Comparison of ENCODE assay signal across 8 mouse cellular contexts in the genomic region with DNA sequence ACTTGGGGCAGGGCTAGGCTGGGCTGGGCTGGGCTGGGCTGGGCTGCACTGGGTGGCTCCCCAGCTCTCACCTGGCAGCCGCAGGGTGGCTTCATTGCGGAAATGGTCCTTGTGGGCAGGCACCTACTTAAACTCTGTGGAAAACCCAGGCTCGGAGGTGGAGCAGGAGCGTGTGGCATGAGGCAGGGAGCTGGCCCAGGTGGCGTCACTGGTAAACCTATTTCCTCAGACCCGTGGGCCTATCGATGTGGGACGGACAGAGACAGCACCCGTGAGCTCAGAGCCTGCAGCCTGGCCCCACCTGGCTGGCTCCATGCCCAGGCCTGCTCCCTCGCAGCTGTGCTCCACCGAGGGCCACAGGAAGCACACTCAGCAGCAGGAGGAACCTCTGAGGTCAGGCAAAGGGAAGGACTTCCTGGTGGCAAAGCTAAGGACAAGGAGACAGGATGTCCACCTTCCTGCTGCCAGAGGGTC. TPM values are rescaled to one million over a fixed set of nuclear protein-coding genes. Genes with fewer than 3 reads are reported as not detected.
DNase-seq lines count a peak whose midpoint lies in the region; ATAC-seq lines count a peak whose summit lies in the region.

No protein-coding gene starts in this region.

- no peak overlapping the region for H3K4me3 ChIP-seq in heart, embryonic 14.5 days (ENCODE audit: control insufficient read depth in 1 of 2, insufficient read depth in 1 of 2, low read depth in 1 of 2, low read length in 2 of 2)
- H3K4me3 ChIP-seq in megakaryocyte, embryonic 14.5 days (replicated peaks) = peak overlapping the region; percentile 85

- H3K9me3 ChIP-seq in heart, embryonic 14.5 days (ENCODE audit: control insufficient read depth, low read length) = no peaks in the 10 kb centered on the region
- no peaks in the 10 kb centered on the region for H3K9me3 ChIP-seq in megakaryocyte, embryonic 14.5 days

- 0 out of 4 replicates have a peak overlapping the region, but pooled peaks of 1 of the 2 experiments have one; percentile 19 for H3K27ac ChIP-seq in heart, embryonic 14.5 days (replicated peaks in 1 of 2; ENCODE audit: control insufficient read depth in 1 of 2, insufficient read depth in 1 of 2, low read depth in 2 of 2, low read length in 2 of 2)

- no peaks in the 10 kb centered on the region for H3K36me3 ChIP-seq in heart, embryonic 14.5 days (ENCODE audit: control insufficient read depth, insufficient read depth, low read length)
- peaks cover 44% of the 10 kb centered on the region for H3K36me3 ChIP-seq in megakaryocyte, embryonic 14.5 days (replicated peaks; ENCODE audit: low read length)

- peak; percentile 50 to 63 for DNase-seq in urinary bladder, adult 18-20 months (ENCODE audit: low spot score in 2 of 2)
- no peak for DNase-seq in urinary bladder, postnatal 4 days (ENCODE audit: low spot score in 2 of 2)
- DNase-seq in large intestine, adult 2 months (ENCODE audit: low read depth, low spot score) = peak; percentile 91
- no peak for DNase-seq in natural killer cell, adult 2 months (ENCODE audit: low spot score in 2 of 2)
- DNase-seq in left cerebral cortex, adult 9 months (ENCODE audit: low spot score in 2 of 2) = no peak
- DNase-seq in left cerebral cortex, adult 11 months (ENCODE audit: low spot score) = no peak

- peaks cover 21% of the 10 kb centered on the region in 2 experiments for H3K4me1 ChIP-seq in heart, embryonic 14.5 days (ENCODE audit: control insufficient read depth in 2 of 2, insufficient read depth in 2 of 2, low read length in 2 of 2)
- H3K4me1 ChIP-seq in megakaryocyte, embryonic 14.5 days = peaks cover 97% of the 10 kb centered on the region

- 58% methylated on average over 11 of the region's 11 CpGs for WGBS in heart, embryonic 14.5 days
- 27% methylated on average over 11 of the region's 11 CpGs for WGBS in large intestine, adult 2 months

- peak overlapping the region; percentile 29; the same call in 1 of the 2 replicates for H3K4me2 ChIP-seq in heart, embryonic 14.5 days (ENCODE audit: low read length)

- no peaks in the 10 kb centered on the region for H3K27me3 ChIP-seq in heart, embryonic 14.5 days (ENCODE audit: control insufficient read depth, insufficient read depth, low read length)
- H3K27me3 ChIP-seq in megakaryocyte, embryonic 14.5 days (replicated peaks) = no peaks in the 10 kb centered on the region

- H3K9ac ChIP-seq in heart, embryonic 14.5 days (ENCODE audit: low read length) = no peak overlapping the region

- ATAC-seq in heart, embryonic 14.5 days (ENCODE audit: insufficient number of reproducible peaks, insufficient read depth, low FRiP score, low read depth) = no peak

RNA-seq across cellular contexts. Expression of gene Micall2, which starts 3.5 kb away (rescaled TPM):
- polyA plus RNA-seq in heart, embryonic 14.5 days (2014; fragmentation: Nextera tagmentation; extraction: Ambion mirVana) = 0.96 and 1.3 TPM in 2 replicates
- polyA plus RNA-seq in large intestine, adult 2 months (2012; rRNA removed) = 11.7 and 13.2 TPM in 2 replicates
- 54.5 and 69.6 TPM in 2 replicates for polyA plus RNA-seq in megakaryocyte, embryonic 14.5 days (2012; ENCODE audit: insufficient read depth, low replicate concordance)

RNA-seq across cellular contexts. Expression of gene Ints1, which starts 42.8 kb away (rescaled TPM):
- polyA plus RNA-seq in heart, embryonic 14.5 days (2014; fragmentation: Nextera tagmentation; extraction: Ambion mirVana) = 17.1 and 19.8 TPM in 2 replicates
- polyA plus RNA-seq in large intestine, adult 2 months (2012; rRNA removed) = 46.5 and 53.1 TPM in 2 replicates
- polyA plus RNA-seq in megakaryocyte, embryonic 14.5 days (2012; ENCODE audit: insufficient read depth, low replicate concordance) = 42.9 and 56.6 TPM in 2 replicates

RNA-seq across cellular contexts. Expression of gene Mafk, which starts 58.6 kb away (rescaled TPM):
- 10.6 and 11.2 TPM in 2 replicates for polyA plus RNA-seq in heart, embryonic 14.5 days (2014; fragmentation: Nextera tagmentation; extraction: Ambion mirVana)
- 30.4 and 33.6 TPM in 2 replicates for polyA plus RNA-seq in large intestine, adult 2 months (2012; rRNA removed)
- polyA plus RNA-seq in megakaryocyte, embryonic 14.5 days (2012; ENCODE audit: insufficient read depth, low replicate concordance) = 26.5 and 40.1 TPM in 2 replicates

Comparison
In these comparisons a context has a peak if more than half of its experiments do, and no peak if none do; other contexts are left out.
1. DNase-seq: peak in urinary bladder, adult 18-20 months (2 of 2) and large intestine, adult 2 months (single experiment); none in urinary bladder, postnatal 4 days (0 of 2), natural killer cell, adult 2 months (0 of 2), left cerebral cortex, adult 9 months (0 of 2) and left cerebral cortex, adult 11 months (single experiment).